Mouse (Mus musculus): Measurements from ENCODE around the gene Glycam1.
A peak's percentile ranks its signal among the peaks of the same experiment; 100 is the strongest.
"Not testable (repeated sequence)": the region's sequence is repeated elsewhere in the genome, so short reads cannot be mapped to it uniquely, and the experiment has no call there.

The Glycam1 gene

DNA sequence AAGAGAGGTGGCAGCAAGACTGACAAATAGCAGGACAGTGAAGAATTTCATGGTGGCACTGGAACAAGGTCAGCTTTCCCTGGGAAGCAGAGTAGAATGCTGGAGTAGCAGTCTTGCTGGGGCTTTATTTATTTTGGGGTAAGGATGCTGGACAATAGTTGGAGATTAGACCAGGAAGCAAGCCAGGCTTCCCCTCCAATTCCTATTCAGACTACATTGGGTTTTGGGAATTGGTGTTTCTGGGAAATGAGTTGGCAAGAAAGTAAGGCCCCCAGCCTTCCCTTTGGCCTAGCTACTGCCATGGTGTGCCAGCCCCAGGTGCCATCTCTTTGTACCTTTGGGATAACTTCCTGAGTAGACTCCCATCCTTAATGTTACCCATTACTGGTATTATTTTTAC lies at the start of gene Glycam1:
TSS of gene Glycam1 (minus strand) at position 101 of the 400 bp plus-strand sequence.
- no peak for DNase-seq (ENCODE audit: low read depth)

DNA sequence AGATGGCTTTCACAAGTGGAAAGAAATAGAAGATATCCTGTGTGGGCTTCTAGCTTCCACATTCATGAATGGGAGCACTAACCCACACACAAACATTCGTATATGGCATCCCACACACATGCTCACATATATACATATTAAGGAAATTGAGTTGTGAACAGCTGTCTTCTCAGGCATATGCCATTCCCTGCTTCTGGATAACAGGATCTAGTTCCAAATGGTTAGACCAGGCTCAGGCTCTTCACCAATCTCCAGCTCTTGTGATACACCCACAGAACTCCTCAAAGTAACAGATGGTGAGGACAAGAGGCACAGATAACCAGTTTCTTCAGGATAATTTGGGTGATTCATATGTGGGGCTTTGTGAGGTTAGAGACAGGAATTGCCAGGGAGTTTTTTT lies 39.6 kb upstream of the Glycam1 start:
- no peak for DNase-seq (ENCODE audit: low read depth)

DNA sequence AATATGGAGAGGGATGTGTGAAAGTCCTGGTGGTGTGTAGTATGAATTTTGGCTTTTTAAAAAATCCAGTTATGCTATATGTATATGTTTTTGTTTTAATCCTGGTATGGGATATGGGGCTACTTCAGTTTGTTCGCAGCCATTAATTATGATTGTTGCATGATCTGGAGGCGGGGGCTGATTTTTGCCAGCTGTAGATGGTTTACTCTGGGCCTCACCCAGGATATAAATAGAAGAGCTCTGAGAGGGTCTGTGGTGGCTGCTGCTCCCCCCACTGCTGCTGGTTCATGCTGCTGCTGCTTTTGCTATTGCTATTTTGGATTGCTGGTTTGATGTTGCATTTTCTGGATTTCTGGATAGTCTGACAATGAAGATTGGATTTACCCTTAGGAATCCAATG lies 25.9 kb upstream of the Glycam1 start:
- DNase-seq (ENCODE audit: low read depth), result no peak

DNA sequence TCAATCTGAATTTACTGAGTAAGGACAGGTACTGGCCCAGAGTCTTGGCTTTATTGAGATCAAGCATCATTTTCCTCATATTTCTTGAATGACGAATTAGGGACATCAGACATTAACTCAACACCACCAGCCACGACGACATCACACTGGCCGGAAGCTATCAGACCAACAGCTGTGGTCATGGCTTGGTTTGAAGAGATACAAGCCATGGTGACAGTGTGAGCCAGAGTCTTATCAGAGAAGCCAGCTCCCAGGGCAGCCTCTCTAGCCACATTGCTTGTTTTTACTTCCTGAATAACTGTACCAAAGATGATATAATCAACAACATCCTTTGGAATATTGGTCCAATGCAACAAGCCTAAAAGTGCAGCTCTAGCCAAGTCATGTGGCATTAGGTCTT lies 22.9 kb upstream of the Glycam1 start:
- DNase-seq (ENCODE audit: low read depth), result not testable (repeated sequence)

DNA sequence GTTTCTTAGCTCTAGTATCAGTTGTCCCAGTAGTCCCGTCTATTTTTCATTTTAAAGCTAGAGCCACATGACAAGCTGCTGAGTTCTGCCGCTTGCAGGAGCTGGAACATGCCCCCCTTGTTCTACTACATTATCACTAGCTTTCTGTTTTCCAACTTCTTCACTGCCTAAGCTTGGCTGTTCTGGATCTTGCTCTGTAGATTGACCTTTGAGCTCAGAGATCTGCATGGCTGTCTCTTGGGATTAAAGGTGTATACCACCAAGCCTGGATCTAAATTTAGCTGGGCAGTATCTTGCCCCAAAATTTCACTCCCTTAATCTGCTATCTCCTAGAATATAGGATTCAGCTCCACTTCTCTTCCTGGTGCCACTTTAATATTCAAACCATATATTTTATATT lies 21.0 kb upstream of the Glycam1 start:
- no peak for DNase-seq (ENCODE audit: low read depth)

DNA sequence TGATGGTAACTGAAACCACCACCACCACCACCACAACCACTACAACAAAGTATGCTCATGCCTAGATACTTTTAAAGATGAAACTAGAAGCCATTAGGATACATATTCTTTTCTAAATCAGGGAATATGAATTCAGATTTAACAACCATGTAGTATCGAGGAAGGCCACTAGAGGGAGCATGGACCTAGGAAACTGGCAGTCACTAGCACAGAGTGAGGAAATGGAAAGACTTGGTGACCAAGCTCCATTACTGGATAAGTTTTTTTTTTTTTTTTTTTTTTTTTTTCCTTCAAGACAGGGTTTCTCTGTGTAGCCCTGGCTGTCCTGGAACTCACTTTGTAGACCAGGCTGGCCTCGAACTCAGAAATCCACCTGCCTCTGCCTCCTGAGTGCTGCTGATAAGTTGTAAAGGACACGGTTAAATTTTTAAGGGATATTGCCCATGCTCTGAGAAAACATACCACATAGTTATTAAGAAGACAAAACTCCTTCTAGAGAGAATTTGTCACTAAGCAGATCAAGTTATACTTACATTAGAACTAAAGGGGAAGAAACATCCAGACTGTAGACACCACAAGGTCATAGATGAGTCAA lies 12.7 kb downstream of the Glycam1 start:
- DNase-seq (ENCODE audit: low read depth), result peak; percentile 74

DNA sequence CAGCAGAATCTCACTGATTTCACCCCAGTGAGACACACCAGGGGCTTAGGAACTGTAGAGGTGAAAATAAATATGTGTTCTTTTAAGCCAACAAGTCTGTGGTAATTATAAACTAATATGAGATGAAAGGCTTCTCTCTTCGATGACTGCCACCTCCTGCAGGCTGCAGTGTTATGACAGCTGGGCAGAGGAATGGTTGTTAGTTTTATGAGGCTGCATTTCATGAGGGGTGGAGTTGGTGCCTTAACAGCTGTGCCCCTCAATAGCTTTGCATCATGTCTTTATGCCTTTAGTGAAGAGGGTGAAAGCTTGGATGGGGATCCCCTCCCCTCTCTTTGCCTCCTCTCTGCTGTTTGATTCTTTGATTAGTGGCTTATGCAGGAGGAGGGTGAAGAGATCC lies 13.8 kb downstream of the Glycam1 start:
- DNase-seq (ENCODE audit: low read depth), result no peak

DNA sequence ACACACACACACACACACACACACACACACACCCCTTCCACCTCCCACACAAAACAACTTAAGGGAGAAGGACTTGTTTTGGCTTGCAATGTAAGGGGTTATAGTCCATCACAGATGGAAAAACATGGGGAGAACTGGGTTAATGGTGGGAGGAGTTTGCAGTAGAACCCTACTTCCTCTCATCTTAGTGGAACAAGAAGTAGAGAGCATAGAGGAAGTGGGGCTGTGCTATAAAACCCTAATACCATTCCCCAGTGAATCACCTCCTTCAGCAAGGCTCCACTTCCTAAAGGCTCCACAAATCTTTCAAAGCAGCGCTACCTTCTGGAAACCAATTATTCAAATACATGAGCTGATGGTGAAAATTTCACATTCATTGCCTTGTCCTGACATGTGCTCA lies 15.4 kb downstream of the Glycam1 start:
- no peak for DNase-seq (ENCODE audit: low read depth)

DNA sequence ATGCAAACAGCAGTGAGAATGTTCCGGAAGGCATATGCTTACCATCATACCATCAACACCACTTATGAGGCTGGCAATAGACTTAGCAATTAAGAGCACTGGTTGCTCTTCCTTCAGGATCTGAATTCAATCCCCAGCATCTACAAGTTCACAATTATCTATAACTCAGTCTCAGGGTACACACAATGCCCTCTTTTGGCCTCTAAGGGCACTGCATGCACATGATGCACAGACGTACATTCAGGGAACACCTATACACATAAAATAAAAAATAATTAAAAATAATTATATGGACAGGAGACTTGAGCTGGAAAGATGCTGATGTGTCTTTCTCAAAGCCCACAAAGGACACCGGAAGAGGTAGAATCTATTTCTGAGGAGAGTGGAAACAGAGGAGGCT lies 16.9 kb downstream of the Glycam1 start:
- DNase-seq (ENCODE audit: low read depth), result no peak

DNA sequence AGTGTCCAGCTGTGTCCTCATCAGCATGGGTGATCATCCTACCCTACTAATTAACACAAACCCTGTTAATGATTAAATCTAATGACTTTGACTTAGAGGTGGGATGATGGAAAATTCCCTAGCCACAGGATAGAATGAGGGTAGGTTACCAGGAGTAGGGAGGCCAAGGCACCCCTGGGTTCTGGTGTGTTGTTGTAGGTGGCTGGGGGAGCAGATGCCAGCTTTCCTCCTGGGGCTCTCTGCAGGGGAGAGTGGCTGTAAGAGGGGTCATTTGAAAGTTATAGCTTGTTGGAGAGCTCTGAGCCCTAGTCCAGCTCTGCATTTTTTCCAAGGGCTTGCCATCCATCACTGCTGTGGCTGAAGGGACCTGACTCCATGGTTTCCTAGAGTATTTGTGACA lies 22.4 kb downstream of the Glycam1 start:
- DNase-seq (ENCODE audit: low read depth), result no peak

DNA sequence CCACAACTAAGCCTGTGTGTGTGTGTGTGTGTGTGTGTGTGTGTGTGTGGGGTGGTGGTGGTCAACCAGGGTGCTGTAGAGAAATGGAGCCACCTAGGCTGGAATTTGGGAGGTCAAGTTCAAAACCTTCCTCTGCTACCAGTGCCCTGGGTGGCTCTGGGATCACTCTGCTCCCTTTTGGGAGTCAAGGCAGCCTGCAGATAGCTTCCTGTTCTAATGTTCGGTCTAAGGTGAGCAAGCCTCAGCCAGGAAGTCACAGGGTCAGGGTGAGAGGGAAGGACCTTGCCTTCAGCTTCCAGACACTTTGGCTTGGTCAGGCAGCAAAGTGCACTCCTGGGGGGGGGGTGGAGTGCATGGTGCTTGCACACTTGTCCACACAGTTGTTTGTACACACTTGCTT lies 24.2 kb downstream of the Glycam1 start:
- DNase-seq (ENCODE audit: low read depth), result no peak

DNA sequence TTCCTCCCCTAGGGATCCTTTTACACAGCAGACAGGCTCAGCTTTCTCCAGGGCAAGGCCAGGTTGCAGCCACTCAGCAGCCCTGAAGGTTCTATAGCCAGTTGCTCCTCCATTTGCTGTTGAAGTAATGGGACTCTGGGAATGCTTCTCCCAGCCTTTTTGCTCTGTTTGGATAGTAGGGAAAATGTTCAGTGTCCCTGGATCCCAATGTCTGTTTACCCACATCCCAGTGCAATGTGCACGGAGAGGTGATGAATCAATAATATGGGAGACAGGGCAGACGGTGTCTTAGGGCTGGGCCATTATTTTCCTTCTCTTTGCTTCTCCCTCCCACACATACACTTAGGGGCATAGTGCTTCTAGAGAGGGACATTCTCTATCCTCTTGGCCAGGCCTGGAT lies 25.6 kb downstream of the Glycam1 start:
- DNase-seq (ENCODE audit: low read depth), result no peak

DNA sequence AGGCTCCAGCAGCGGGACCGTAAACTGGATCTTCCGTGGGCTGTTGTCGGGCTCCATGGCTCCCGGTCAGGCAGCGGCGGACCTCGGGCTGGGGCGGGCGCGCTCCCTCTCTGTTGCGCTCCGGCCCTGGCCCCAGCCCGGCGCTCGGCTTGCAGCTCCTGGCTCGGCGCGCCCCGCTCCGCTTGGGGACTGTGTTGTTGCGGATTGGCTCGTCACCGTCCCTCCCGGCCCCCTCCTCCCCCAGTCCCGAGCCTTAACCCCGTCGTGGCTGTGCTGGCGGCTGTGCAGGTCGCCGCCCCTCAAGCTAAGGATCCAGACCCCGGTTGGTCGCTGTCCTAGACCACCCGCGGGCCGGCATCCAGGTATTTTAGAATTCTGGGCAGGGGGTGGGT lies 27.1 kb downstream of the Glycam1 start, which contains the start of gene Ppp1r1a:
TSS of gene Ppp1r1a (minus strand) at position 182 of the 392 bp plus-strand sequence.
- no peak for DNase-seq (ENCODE audit: low read depth)

DNA sequence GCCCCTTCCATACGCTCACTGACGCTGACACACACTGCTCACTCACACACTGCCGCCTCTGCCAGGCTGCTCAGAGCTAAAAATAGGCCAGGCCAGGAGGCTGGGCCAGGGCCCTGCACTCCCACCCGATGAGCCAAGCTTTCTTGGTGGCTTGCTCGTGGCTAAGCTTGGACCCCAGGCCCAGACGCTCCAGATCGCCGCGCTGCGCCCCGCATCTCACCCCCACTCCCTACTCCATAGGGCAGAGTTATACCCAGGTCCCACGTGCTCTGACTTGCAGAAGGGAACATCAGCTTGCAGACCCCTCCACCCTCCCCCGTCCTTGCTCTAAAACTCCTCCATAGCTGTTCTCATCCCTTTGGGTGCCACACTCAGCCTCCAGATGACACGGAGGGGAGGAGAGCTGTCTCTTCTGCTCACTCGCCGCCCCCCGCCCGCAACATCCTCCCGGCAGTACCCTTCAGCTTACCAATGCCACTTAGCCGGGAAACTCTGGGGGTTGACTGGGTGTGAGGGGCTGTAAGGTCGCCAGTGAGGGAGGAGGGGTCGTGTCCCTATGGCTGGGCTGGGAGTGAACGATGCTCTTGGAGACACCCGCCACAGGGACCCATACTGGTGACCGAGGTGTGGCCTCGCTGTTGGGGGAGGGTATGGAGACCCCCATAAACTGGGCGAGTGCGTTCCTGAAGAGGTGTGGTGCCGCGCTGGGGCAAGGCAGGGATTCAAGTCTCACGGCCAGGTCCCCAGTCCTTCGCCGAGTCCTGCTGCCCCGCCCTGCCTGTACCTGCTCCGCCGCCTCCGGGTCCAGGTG lies 27.7 kb downstream of the Glycam1 start:
- no peak for DNase-seq (ENCODE audit: low read depth)

DNA sequence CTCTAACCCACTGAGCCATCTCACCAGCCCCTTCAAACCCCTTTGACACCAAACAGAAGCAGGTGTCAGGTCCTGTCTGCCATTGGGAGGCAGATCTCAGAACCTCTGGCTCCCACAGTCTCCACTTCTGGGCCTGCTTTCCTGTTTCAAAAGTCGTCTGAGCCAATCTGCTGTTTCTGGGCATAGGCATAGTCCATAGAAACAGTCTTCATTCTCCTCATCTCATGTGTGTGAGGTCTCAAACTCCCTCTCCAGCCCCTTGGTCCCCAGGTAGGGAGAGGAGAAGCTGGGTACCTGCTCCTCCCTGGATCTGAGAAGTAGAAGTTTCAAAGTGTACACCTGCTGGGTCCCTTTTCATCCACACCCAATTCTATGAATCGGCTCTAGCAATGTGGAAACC lies 28.4 kb downstream of the Glycam1 start:
- no peak for DNase-seq (ENCODE audit: low read depth)

DNA sequence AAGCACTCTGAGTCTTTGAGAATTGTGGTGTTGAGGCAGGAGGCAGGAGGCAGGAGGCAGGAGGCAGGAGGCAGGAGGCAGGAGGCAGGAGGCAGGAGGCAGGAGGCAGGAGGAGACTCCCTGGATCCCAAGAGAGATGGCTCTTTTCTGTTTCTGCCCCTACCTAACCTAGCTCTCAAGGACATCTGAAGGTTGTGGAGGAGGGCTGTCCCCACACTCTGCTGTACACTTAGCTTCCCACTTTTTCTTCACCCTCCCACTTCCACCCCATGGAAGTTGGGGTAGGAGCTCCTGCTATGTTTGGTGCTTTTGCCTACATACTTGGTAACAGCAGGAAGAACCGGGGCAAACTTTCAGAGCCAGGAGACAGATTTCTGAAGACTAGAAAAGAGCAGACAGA lies 29.1 kb downstream of the Glycam1 start:
- no peak for DNase-seq (ENCODE audit: low read depth)

DNA sequence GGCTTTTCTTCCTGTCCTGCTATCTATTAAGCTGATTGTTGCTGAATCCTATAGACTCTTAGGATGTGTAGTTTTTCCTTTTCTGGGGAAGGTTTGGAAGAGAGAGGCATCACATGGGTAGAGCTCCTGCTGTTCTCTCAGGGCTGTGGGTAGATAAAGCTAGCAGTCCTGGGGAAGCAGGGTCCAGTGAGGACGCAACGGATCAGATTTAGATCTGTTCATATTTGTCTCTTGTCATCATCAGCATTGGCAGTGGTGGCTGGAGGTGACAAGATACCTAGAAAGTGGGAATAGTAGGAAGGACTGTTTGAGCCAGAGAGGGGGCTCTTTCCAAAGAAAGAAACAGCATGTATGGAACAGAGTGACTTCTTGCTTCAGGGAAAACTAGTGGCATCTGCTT lies 29.9 kb downstream of the Glycam1 start:
- no peak for DNase-seq (ENCODE audit: low read depth)

DNA sequence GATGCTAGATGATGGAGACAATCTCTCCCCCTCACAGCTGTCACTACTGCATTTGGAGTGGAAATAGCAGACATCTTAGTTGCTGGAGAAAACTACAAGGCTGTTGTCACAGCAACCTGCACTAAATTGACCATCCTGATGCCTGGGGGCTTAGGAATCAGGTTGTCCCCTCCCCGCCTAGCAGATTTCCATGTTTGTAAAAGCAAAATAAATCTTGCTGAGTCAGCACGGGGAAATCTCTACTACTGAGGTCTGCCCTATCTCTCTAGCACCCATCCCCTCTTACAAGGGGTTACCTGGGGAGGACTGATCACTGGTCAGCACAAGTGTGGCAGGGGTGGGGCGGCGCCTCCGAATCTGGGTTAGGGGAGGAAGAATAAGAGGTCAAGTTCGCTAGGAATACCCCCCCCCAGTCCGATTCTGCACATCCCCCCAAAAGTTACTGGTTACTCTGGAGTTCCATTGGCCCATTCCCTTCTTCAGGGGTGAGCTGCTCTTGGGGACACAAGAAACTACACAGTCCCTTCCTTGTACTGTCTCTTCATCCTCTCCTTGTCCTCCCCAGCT lies 30.7 kb downstream of the Glycam1 start:
- no peak for DNase-seq (ENCODE audit: low read depth)

DNA sequence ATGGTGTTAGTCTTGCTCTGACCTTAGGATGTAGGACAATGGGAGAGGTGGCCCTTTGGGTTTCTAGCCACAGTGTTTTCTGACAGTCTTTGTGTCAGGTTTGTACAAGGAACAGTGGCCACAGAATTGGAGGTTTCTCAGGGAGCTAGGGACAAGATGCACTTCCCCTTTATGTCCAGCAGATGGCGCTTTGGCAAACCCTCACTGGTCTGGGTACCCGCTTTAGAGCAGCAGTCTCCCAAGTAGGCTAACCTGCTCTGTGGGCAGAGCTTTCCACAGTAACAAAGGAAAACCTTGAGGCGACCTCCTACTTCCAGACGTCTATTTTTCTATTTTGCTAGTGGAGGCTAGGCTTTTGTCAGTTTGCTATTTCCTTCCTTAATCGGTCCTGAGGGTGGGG lies 34.5 kb downstream of the Glycam1 start:
- DNase-seq (ENCODE audit: low read depth), result peak; percentile 69

DNA sequence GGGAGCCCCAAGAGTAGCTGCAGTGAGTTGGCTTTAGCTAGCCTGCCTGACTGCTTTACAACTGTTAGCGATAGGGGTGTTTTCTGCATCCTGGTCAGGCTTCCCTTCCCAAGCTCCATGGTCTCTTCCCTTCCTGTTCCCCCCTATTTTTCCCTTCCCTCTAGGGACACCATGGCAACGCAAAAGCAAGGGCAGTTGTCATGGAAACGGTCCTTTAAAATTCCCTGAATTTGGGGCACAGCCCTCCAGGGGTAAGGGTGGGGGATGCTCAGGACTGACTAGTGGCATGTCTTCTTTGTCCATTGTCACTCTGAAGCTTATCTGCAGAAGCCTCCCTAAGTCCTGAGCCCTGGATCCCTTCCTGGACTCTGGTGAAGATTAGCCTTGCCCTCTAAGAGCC lies 41.7 kb downstream of the Glycam1 start:
- DNase-seq (ENCODE audit: low read depth), result no peak

DNA sequence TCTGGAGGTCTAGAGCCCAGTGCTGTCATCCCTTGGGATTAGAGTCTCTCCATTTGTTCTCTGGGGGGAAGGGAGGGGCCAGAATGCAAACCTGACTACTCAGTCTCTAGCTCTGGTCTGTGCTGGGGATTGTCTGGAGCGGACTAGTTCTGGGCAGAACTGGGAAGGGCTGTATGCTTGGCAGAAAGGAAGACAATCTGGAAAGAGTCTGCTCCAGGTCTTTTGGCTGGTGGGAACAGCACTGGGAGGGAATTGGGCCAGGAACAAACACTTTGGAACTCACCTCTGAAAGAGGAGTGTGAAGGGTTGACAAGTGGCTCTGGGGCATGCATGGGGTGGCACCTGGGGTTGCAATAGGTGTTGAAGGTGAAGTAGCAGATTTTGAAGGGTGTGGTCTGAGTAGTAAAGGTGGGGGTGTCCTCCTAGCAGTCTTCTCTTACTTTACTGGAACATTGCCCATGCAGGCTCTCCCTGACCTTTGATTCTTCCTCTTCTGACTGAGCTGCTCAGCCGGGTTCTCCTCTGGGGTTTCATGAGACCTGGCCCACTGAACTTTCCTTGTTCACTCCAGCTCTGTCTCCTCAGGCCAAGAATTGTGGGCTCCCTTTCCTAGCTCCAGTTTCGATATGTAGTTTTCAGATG lies 42.3 kb downstream of the Glycam1 start:
- DNase-seq (ENCODE audit: low read depth), result no peak

DNA sequence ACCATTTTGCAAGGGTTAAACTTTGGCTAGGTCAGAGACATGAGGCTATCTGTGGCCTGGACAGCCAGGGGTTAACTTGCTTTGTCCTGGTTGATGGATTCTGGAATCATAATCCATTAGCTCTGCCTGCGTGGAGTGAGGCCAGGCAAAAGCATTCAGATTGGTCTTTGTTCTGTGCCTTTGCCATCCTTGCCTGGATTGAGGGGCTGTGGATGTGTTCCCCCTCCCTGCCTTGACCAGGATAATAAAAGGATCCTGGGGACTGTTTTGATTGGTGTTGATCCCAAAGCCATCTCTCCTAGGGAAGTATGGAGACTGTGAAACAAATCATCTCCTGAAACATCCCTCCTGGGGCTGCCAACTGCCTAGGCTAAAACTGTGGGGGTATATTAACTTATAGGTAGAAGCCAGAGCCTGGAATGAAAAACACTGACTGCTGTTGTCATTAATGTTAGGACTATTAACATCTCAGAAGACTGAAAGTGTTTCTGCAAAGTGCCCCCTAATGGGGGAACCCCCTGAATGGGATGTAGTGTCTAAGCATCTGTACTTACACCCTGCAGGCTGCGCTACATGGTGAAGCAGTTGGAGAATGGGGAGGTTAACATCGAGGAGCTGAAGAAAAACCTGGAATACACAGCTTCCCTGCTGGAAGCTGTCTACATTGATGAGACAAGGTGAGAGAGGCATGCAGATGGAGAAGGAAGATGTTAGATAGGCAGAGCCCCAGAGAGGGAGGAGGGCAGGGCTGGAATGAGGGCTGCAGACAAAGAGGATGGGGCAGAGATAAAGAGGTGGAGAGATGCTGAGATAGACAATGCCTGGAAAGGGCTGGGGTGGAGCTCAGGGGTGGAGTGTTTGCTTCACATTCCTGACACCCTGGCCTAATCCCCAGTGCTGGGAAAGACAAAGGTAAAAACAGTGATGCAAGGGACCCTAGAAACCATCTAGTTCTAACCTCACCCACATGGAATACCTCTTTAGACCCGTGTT lies 45.2 kb downstream of the Glycam1 start:
- DNase-seq (ENCODE audit: low read depth), result no peak

Measured in induced T-regulatory cell, adult 2 months (primary cell).